Mouse (Mus musculus) lung, adult 2 months (tissue): ENCODE measurements around the gene Zfp513. TPM values are rescaled to one million over a fixed set of nuclear protein-coding genes. Genes with fewer than 3 reads are reported as not detected.

Experiments
- DNase-seq: peaks from one replicate; pipeline ENCODE4 v3.0.0; 2022
- H3K4me1 ChIP-seq: fragments of 200-500 bp; 2 replicates; pipeline ENCODE4 v1.6.1; 2011; ENCODE audit warnings: low read length; ENCODE audit not compliant: control insufficient read depth, insufficient read depth
- H3K4me3 ChIP-seq: fragments of 200-500 bp; replicated peaks from 2 replicates; pipeline ENCODE3; 2011; ENCODE audit warnings: low read depth, mild to moderate bottlenecking, control low read depth, low read length; ENCODE audit errors: extremely low read depth
- CTCF ChIP-seq: fragments of 200-500 bp; IDR thresholded peaks from 2 replicates; pipeline ENCODE4 v1.5.1; 2011; ENCODE audit warnings: mild to moderate bottlenecking, low read length, control low read depth; ENCODE audit not compliant: insufficient read depth
- POLR2A ChIP-seq: fragments of 200-500 bp; IDR thresholded peaks from 2 replicates; pipeline ENCODE4 v1.6.1; 2011; ENCODE audit warnings: low read depth, mild to moderate bottlenecking, control low read depth, low read length, borderline replicate concordance; ENCODE audit errors: extremely low read depth
- WGBS: fragments of 180-500 bp; shearing (Covaris S2); methylation state at CpG from one replicate; pipeline ENCODE4 v1.1.7; 2018; 5-methylcytosine and 5-hydroxymethylcytosine counted together
- polyA plus RNA-seq: library from polyadenylated mRNA; depleted of rRNA; stranded (reverse); fragments of >200 nt; gene quantifications from 2 replicates; pipeline ENCODE4 v1.2.3, GENCODE M21; 2012; rRNA removed

Zfp513 gene
- polyA plus RNA-seq, 1 experiment = 45.2 TPM

DNA sequence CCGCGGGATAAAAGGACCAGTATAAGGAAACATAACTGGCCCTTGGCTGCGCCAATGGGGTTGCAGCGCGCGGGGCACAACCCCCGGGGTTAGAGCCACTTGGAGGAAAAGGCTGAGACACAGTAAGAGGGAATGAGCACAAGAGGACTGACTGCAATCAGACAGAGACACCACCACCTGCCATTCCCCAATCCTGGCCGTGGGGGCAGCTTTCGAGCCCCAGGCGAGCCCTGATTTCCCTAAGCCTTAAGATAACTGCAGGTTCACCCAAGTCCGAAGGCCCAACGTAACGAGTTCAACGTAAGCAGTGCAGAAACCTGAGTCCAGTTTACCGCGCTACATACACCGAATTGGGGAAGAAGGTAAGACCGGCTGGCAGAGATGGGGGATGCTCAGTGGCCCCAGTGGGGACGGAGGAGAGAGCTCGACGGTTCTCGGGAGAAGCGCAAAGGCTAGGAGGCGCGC lies 22.8 kb downstream of the Zfp513 start:
- Histone ChIP-seq H3K4me1 (peaks cover 2% of the 10 kb centered on the region; the same call in 1 of the 2 replicates), H3K4me3 (peak overlapping the region; percentile 91)
- TF ChIP-seq POLR2A = no peak
- TF ChIP-seq CTCF = no peak
- WGBS = 0% methylated on average over 25 of the region's 25 CpGs
- DNase-seq = no peak

DNA sequence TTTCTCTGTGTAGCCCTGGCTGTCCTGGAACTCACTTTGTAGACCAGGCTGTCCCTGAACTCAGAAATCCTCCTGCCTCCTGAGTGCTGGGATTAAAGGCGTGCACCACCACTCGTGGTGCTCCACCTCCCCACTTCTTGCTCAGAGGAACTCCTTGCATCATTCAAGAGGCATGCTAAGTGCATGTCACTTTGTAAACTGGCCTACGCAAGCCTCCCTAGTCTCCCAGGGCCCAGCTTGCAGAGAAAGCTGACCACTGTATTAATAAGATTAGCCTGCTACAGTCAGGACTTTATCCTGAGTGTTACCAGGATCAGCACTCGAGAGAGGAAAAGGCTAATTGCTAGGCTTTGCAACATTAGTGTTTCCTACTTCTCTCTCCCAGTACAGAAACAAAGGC lies 33.5 kb downstream of the Zfp513 start:
- 82% methylated on average over 4 of the region's 4 CpGs for WGBS
- Histone ChIP-seq H3K4me1 (no peaks in the 10 kb centered on the region), H3K4me3 (no peak overlapping the region)
- no peak for TF ChIP-seq CTCF
- no peak for TF ChIP-seq POLR2A
- DNase-seq = no peak

DNA sequence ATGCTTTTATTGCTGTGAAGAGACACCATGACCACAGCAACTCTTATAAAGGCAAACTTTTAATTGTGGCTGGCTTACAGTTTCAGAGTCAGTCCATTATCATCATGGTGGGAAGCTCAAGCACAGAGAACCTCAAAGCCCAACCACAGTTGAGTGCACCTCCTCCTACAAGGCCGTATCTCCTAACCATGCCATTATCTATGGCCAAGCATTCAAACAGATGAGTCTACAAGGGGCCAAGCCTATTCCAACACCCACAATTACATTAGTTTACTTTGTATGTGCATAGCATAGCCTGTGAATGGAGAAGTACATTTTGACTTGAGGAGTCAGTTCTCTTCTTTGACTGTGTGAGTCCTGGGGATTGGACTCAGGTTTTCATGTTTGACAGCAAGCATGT lies 37.2 kb downstream of the Zfp513 start:
- Histone ChIP-seq H3K4me3 (no peak overlapping the region), H3K4me1 (no peaks in the 10 kb centered on the region)
- no peak for DNase-seq
- 91% methylated on average over 1 of the region's 1 CpGs for WGBS
- TF ChIP-seq POLR2A = no peak
- TF ChIP-seq CTCF = no peak

DNA sequence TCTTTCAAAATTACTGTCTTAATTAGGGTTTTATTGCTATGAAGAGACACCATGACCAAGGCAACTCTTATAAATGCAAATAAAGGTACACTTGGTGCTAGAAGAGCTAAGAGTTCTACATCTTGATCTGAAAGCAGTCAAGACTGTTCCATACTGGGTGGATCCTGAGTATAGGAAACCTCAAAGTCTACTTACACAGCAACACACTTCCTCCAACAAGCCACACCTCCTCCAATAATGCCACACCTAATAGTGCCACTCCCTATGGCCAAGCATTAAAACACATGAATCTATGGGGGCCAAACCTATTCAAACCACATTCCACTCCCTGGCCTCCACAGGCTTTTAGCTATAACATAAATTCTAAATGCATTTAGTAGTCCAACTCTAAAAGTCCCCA lies 39.6 kb downstream of the Zfp513 start:
- H3K4me1 ChIP-seq = no peaks in the 10 kb centered on the region
- H3K4me3 ChIP-seq = no peak overlapping the region
- DNase-seq = no peak
- no peak for TF ChIP-seq CTCF
- no peak for TF ChIP-seq POLR2A

GRCm38 (mm10) chr5:31154152-31154553 lies 48.0 kb downstream of the Zfp513 start, which contains the start of gene Mpv17:
Mpv17 (minus strand) TSS chr5:31154251.
- H3K4me1 ChIP-seq = peaks cover 8% of the 10 kb centered on the region; the same call in 1 of the 2 replicates
- H3K4me3 ChIP-seq = peak within 1 kb of the TSS; percentile 99
- TF ChIP-seq POLR2A (peak; percentile 94; the same call in 1 of the 2 replicates), CTCF (no peak)
- under 1% methylated on average over 19 of the region's 19 CpGs for WGBS
- peak; percentile 81 for DNase-seq

- Histone ChIP-seq H3K4me1 (peaks cover 8% of the 10 kb centered on the region; the same call in 1 of the 2 replicates), H3K4me3 (peak overlapping the region; percentile 99)
- WGBS = 29% methylated on average over 6 of the region's 6 CpGs
- TF ChIP-seq POLR2A = no peak
- TF ChIP-seq CTCF = no peak
- no peak for DNase-seq
These were observed 48.5 kb downstream of the Zfp513 start for GRCm38 (mm10) chr5:31153516-31154151.

GRCm38 (mm10) chr5:31151746-31152145 lies 50.4 kb downstream of the Zfp513 start:
- 63% methylated on average over 3 of the region's 3 CpGs for WGBS
- Histone ChIP-seq H3K4me3 (no peak overlapping the region), H3K4me1 (peaks cover 8% of the 10 kb centered on the region; the same call in 1 of the 2 replicates)
- DNase-seq = no peak
- no peak for TF ChIP-seq POLR2A

DNA sequence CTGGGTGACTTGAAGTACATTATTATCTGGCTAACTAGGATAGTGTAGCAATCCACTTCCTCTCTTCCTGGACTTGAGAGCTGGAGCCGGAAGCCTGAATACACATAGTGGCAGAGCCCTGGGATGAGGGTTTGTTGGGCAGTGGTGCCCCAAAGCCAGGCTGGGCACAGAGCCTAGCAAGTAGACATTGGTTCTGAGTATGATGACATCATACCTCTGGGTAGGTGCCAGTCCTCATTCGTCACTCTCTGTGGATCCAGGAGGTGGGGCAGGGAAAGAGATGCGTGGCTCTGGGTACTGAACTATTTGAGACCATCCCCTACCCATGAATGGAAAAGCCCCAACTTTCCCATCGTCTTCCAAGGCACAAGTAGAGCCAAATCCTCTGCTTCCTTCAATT lies 52.3 kb downstream of the Zfp513 start:
- Histone ChIP-seq H3K4me3 (no peak overlapping the region), H3K4me1 (peaks cover 8% of the 10 kb centered on the region; the same call in 1 of the 2 replicates)
- DNase-seq = no peak
- TF ChIP-seq POLR2A (no peak), CTCF (no peak)
- 54% methylated on average over 4 of the region's 4 CpGs for WGBS

Other genes with a start within 250 kb of the Zfp513 start
- gene Preb, start 241.9 kb downstream of the Zfp513 start, polyA plus RNA-seq = 196 and 253 TPM in 2 replicates
- gene Tcf23, start 233.6 kb downstream of the Zfp513 start, polyA plus RNA-seq = 0.95 and 1.2 TPM in 2 replicates
- gene Atraid, start 154.0 kb downstream of the Zfp513 start, polyA plus RNA-seq = 113 and 122 TPM in 2 replicates
- 16.3 and 19.1 TPM in 2 replicates for gene Slc5a6, start 153.4 kb downstream of the Zfp513 start, polyA plus RNA-seq
- 27.6 and 28.6 TPM in 2 replicates for gene Cad, start 147.5 kb downstream of the Zfp513 start, polyA plus RNA-seq
- gene Dnajc5g, start 96.0 kb downstream of the Zfp513 start, polyA plus RNA-seq = not detected in 2 replicates
- gene Slc30a3, start 94.1 kb downstream of the Zfp513 start, polyA plus RNA-seq = 0.10 TPM in 1 of 2 replicates, not detected in the other
- 3.8 and 14.9 TPM in 2 replicates for gene Trim54, start 85.6 kb downstream of the Zfp513 start, polyA plus RNA-seq
- gene Ucn, start 63.5 kb downstream of the Zfp513 start, polyA plus RNA-seq = not detected in 2 replicates
- gene Mpv17, start 48.1 kb downstream of the Zfp513 start, polyA plus RNA-seq = 86.4 and 93.4 TPM in 2 replicates
- 2.2 and 2.7 TPM in 2 replicates for gene Gm29609, start 22.4 kb downstream of the Zfp513 start, polyA plus RNA-seq
- 39.2 and 59.2 TPM in 2 replicates for gene Gtf3c2, start 22.2 kb downstream of the Zfp513 start, polyA plus RNA-seq
- 80.9 and 97.0 TPM in 2 replicates for gene Snx17, start 9.1 kb downstream of the Zfp513 start, polyA plus RNA-seq
- gene Eif2b4, start 8.9 kb downstream of the Zfp513 start, polyA plus RNA-seq = 28.3 and 44.9 TPM in 2 replicates
- gene Ppm1g, start 18.4 kb upstream of the Zfp513 start, polyA plus RNA-seq = 67.4 and 89.5 TPM in 2 replicates
- gene Nrbp1, start 38.6 kb upstream of the Zfp513 start, polyA plus RNA-seq = 170 and 188 TPM in 2 replicates
- gene Gm9970, start 38.9 kb upstream of the Zfp513 start, polyA plus RNA-seq = 0.36 and 0.70 TPM in 2 replicates
- 71.3 and 75.9 TPM in 2 replicates for gene Krtcap3, start 49.4 kb upstream of the Zfp513 start, polyA plus RNA-seq
- gene Ift172, start 88.8 kb upstream of the Zfp513 start, polyA plus RNA-seq = 45.0 and 47.8 TPM in 2 replicates
- gene Fndc4, start 93.8 kb upstream of the Zfp513 start, polyA plus RNA-seq = 11.7 and 17.8 TPM in 2 replicates
- 0.05 and 0.11 TPM in 2 replicates for gene Gckr, start 95.1 kb upstream of the Zfp513 start, polyA plus RNA-seq